Mouse (Mus musculus): ENCODE measurements around the gene Wfdc17.
A peak's percentile ranks its signal among the peaks of the same experiment; 100 is the strongest.

The Wfdc17 gene

DNA sequence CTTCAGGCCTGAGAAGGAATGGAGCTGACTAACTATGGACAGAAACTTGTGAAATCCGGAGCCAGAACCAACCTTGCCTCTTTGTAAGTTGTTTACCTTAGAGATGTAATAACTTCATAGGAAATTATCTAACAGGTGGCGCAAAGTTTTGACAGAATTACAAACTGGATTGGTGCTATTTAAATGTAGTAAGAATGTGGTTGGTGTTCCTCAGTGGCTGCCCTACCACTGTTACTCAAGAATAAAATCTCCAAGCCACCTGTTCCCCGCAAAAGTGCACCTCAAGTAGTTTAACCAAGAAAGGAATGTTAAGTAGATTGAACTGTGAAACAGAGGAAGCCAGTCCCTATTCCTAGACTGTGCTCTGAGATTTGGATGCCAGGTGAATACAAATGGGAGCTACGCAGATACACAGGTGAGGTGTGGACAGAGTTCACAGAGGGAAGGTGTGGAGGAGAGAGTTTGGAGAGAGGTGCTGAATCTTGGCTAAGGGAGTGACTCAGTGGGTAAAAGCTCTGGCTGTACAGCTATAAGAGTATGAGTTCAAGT is 36.7 kb downstream of the Wfdc17 start:
- DNase-seq (ENCODE audit: low spot score in 2 of 2), result no peak

DNA sequence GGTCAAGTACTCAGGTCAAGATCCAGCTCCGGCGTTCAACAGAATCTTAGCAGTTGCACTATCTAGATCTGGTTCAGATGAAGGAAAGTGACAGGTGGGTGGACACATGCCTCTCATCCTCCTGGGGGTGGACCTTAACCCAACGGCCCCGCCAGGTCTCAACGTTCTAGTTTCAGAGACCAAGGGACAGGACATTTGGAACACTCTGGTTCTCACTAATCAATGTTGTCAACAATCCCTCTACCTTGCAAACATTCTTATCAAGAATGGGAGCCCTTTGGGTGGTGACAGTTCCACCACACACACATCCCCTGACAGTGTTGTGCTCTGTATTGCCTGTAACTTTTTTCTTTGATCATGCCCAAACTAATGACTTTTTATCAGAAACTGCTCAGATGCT is 38.0 kb downstream of the Wfdc17 start:
- no peak for DNase-seq (ENCODE audit: low spot score in 2 of 2)

DNA sequence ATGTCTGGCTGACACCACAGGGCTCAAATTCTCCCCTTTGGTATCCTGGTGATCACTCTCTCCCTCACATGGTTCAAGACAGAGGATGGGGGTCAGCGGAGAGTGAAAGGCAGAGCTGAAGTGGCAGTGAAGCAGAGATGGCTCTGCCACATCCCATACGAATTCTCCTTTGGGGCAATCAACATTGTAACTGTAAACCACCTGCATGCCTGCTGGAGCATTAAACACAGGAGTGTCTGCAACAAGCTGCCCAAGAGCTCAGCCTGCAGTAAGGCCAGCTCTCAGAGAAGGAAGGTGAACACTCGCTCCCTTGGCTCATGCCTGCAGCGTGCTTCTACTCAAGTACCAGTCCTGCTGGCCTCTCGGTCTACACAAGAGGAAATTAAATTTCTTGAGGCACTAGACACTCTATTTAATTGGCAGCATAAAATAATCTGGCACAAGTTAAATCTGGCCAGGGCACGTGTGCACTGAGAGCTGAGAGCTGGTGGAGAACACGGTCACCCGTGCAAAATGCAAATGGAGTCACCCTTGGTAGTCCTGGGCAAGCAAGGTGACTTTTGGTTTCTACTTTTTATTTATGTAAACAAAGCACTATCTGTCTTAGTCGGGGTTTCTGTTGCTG is 39.1 kb downstream of the Wfdc17 start:
- DNase-seq (ENCODE audit: low spot score in 2 of 2), result no peak

DNA sequence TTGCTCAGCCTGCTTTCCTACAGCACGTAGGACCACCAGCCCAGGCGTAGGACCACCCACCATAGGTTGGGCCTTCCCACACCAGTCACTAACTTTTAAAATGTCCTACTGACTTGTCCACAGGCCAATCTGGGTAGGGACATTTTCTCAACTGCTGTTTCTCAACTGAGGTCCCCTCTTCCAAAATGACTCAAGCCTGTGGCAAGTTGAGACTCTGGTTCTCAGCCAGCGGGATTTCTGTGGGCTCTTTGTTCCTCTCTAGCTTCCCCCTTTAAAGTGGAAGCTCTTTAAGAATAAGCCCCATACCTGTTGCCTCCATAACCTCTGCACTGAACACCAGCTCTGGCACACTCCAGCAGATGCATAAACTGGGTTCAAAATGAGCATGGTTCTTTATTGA is 39.7 kb downstream of the Wfdc17 start:
- DNase-seq (ENCODE audit: low spot score in 2 of 2), result no peak

DNA sequence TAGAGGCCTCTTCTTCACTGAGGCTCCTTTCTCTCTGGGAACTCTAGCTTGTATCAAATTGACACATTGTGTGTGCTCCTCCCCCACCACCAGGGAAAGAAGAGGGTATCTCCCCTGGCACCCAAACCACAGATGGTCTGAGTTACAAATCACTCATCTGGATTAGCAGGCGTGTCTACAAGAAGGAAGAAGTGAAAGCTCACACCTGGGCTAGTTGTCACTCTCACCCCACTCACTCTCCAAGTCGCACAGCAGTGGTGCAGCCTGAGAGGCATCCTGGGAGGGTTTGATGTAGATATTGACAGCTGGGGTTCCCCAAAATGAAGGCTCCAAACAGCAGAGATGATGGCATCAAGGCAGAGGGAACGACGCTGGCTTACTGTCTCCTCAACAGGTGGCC is 42.4 kb downstream of the Wfdc17 start:
- no peak for DNase-seq (ENCODE audit: low spot score in 2 of 2)

DNA sequence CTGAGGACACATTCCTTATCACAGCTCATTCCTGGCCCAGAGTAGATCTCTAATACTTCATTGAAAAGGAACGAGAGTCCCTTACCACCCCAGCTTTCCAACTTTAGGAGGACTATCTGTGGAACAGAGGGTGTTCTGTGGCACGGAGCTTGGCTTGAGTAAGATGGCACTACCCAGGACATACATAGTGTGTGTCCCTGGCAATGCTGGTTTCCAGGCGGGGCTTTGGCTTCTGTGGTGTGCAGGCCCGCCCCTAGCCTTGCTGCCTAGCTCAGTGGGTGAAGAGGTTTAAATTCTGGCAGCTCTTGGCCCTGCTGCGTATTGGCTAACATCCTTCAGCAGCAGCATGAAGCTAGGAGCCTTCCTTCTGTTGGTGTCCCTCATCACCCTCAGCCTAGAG is 42.9 kb downstream of the Wfdc17 start, which contains the start of gene Wfdc21:
Wfdc21 (plus strand) TSS at position 260 of the 400 bp plus-strand sequence.
- no peak for DNase-seq (ENCODE audit: low spot score in 2 of 2)

DNA sequence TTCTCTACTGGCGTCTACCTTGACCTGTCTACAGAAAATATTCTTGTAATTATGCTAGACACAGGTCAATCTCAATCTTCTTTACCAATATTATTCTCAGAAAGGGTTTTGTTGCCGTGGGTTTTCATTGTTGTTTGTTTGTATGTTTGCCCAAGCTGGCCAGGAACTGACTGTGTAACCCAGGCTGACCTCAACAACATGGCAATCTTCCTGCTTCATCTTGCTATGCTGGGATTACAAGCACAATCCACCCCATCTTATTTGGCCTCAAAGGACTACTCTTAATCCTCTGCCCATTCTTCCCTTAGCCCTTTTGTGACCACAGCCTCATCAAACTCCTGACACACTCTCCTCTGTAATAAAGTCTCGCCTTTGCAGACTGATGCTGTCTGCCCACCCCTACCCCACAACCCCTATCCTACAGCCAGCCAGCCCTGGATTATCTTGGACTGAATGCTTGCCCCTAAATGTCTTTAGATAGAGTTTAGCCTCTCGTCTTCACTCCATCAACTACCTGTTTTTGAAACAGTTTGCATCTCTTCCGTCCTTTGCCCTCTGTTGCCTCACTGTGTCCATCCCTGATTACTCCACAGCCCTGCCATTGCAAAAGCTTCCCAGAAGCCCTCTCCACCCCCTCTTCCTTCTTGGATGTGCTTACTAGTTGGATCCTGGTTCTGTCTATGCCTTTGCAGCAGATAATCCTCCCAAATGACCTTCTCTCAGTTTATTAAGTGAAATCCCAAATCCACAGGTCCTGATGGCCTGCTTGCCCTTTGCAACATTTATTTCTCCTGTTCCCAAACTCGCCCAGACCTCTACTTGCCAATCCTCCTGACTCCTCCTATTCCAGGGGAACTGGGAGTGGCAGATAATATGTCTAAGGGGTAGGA is 43.8 kb downstream of the Wfdc17 start:
- DNase-seq (ENCODE audit: low spot score in 2 of 2), result no peak

DNA sequence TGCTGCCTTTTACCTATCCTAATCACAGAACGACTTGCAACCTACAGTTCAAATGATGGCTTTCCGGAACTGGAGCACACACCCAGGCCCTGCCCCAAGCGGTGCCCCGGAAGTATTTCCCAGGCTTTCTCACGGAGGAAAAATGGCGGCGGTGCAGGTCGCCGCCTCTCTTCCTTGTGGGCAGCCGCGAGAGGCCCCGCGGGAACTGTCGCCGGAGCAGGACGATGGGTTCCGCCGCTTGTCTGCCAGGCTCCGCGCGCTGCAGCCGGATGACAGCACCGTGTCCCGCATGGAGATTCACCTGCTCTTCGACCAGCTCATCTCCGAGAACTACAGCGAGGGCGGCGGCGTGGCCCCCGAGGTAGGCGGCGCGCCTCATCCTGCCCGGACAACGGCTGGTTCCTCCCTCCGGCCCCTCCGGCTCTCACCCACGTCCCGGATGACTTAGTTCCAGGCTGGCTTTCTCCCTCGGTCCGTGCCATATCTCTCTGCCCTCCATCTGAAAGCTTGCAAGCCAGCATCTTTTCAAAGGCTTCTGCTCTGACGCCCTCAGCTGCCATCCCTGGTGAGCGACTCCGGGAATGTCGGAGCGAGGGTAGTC is 49.9 kb downstream of the Wfdc17 start, which contains the start of gene Heatr6:
Heatr6 (plus strand) TSS at position 116 of the 601 bp plus-strand sequence.
- peak; percentile 95 to 96 for DNase-seq (ENCODE audit: low spot score in 2 of 2)

DNA sequence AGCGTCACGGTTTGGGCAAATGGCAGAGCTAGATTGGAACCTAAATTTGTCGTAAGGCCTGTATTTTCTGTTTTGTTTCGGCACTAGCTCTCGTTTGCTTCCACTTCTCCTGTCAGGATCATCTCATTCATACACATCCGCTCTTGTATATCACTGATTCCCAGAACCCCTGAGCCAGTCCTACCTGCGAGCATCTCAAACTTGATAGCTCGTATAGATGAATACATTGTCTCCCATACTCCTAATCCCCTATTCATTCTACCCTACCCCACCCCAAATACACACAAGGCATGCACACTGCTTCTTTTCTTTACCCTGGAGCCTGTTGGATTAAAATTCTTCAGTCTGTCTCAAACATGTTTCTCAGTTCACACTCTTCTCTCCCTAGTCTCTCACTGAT is 50.4 kb downstream of the Wfdc17 start:
- DNase-seq (ENCODE audit: low spot score in 2 of 2), result no peak
